Mouse (Mus musculus): ENCODE measurements around the gene Gdf1. TPM values are rescaled to one million over a fixed set of nuclear protein-coding genes. Genes with fewer than 3 reads are reported as not detected.

Gdf1 gene
- polyA plus RNA-seq, 1 experiment from 2014 or later = 3.7 TPM

GRCm38 (mm10) chr8:70332070-70332877 lies 2.7 kb downstream of the Gdf1 start:
- 22% methylated on average over 41 of the region's 41 CpGs for WGBS
- H3K4me2 ChIP-seq (replicated peaks) = no peak overlapping the region; the same call in 1 of the 2 replicates
- H3K4me3 ChIP-seq = no peak overlapping the region

DNA sequence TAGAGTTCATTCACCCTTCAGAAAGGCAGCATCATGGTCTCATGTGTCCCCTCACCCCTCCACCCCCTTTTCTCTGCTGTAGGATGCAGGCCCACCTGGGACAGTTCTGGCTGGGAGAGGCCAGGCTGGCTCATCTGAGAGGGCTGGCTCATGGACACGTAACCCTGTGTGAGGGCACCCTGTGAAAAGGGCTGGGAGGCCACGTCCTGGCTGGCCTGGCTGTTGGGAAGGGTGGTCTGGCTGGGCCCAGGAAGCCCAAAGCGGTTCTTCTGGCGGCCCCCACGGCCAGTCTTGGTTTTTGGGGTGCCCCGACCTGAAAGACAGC lies 3.2 kb downstream of the Gdf1 start:
- WGBS = 98% methylated on average over 6 of the region's 6 CpGs

More at GRCm38 (mm10) chr8:70332070-70332877, 2.7 kb downstream of the Gdf1 start:
- 0 out of 2 replicates have a peak overlapping the region, but pooled peaks have one; percentile 15 for H3K27ac ChIP-seq (replicated peaks)
- peak; percentile 69 for ATAC-seq (ENCODE audit: low FRiP score, low read depth)
- H3K9ac ChIP-seq (replicated peaks) = no peak overlapping the region; the same call in 1 of the 2 replicates
- peaks cover 32% of the 10 kb centered on the region for H3K4me1 ChIP-seq
- peaks cover 30% of the 10 kb centered on the region for H3K27me3 ChIP-seq
- no peaks in the 10 kb centered on the region for H3K9me3 ChIP-seq
- peaks cover 67% of the 10 kb centered on the region for H3K36me3 ChIP-seq

DNA sequence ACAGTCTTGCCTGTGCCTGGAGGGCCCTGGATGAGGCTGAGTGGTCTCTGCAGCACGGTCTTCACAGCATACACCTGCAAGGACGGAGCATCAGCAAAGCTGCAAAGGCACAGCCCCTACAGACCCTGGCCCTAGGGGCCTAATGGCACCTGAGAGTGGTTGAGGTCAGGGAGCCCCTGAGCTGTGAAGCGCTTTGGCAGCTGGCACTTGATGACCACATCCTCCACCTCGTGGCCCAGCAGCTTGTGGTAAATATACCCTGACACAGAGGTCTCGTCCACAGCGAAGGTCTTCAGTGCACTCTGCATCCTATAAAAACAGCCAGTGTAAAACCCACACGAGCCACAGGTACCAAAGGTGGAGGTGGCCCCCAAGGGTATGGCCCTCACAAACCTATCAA lies 9.3 kb downstream of the Gdf1 start:
- peaks cover 97% of the 10 kb centered on the region for H3K36me3 ChIP-seq
- ATAC-seq (ENCODE audit: low FRiP score, low read depth) = no peak
- no peaks in the 10 kb centered on the region for H3K27me3 ChIP-seq
- H3K9ac ChIP-seq (replicated peaks) = no peak overlapping the region
- no peaks in the 10 kb centered on the region for H3K9me3 ChIP-seq
- WGBS = 91% methylated on average over 7 of the region's 7 CpGs
- H3K4me3 ChIP-seq = no peak overlapping the region
- H3K4me2 ChIP-seq (replicated peaks) = no peak overlapping the region
- no peak overlapping the region for H3K27ac ChIP-seq (replicated peaks)
- H3K4me1 ChIP-seq = no peaks in the 10 kb centered on the region

More for the DNA sequence above, 3.2 kb downstream of the Gdf1 start:
- H3K27ac ChIP-seq (replicated peaks) = no peak overlapping the region
- peaks cover 68% of the 10 kb centered on the region for H3K36me3 ChIP-seq
- H3K4me3 ChIP-seq = no peak overlapping the region
- H3K4me1 ChIP-seq = peaks cover 32% of the 10 kb centered on the region
- H3K9ac ChIP-seq (replicated peaks) = no peak overlapping the region
- no peak for ATAC-seq (ENCODE audit: low FRiP score, low read depth)
- H3K9me3 ChIP-seq = no peaks in the 10 kb centered on the region
- H3K27me3 ChIP-seq = peaks cover 30% of the 10 kb centered on the region
- no peak overlapping the region for H3K4me2 ChIP-seq (replicated peaks)

DNA sequence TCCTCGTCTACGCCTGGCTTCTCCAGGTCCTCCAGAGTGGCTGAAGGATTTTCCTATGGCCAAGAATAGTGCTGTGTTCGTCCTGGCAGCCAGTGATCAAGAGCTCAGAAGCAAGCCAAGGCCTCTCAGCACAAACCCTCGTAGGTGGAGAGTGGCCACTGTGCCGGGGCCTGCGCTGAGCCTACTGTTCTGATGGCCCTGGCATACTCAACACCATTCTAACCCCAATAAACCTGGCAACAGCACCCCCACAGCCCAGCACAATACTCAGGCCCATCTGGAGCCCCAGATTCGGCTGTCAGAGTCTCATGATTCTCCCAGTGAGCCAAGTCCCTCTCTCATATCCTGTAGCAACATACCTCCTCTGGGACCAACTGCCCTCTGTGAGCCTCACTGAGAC lies 11.0 kb downstream of the Gdf1 start:
- H3K36me3 ChIP-seq = peaks cover 80% of the 10 kb centered on the region
- no peaks in the 10 kb centered on the region for H3K27me3 ChIP-seq
- H3K4me3 ChIP-seq = no peak overlapping the region
- H3K9me3 ChIP-seq = no peaks in the 10 kb centered on the region
- H3K9ac ChIP-seq (replicated peaks) = no peak overlapping the region
- H3K27ac ChIP-seq (replicated peaks) = no peak overlapping the region
- H3K4me2 ChIP-seq (replicated peaks) = no peak overlapping the region
- no peak for ATAC-seq (ENCODE audit: low FRiP score, low read depth)
- 95% methylated on average over 7 of the region's 7 CpGs for WGBS
- H3K4me1 ChIP-seq = no peaks in the 10 kb centered on the region

DNA sequence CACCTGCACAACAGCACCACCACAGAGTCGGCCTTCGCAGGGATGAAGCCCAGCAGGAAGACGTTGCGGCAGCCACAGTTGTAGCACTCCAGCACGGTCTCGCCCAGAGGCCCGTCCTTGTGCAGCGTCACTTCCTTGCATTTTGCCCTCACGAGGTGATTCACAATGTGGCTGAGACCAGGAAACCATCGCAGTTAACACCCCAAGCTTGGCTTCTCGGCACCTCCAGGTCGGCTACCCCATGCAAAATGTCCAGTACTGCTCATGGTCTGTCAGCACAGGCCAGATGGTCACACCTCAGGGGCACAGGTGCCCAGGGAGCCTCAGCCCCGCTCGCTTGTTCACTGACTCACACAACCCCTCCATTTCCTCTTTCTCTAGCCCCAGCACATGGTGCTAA lies 12.4 kb downstream of the Gdf1 start:
- Histone ChIP-seq H3K9me3 (no peaks in the 10 kb centered on the region), H3K36me3 (peaks cover 70% of the 10 kb centered on the region), H3K27ac (replicated peaks) (no peak overlapping the region), H3K4me1 (no peaks in the 10 kb centered on the region), H3K9ac (replicated peaks) (no peak overlapping the region), H3K4me3 (no peak overlapping the region), H3K4me2 (replicated peaks) (no peak overlapping the region), H3K27me3 (no peaks in the 10 kb centered on the region)
- ATAC-seq (ENCODE audit: low FRiP score, low read depth) = no peak
- 93% methylated on average over 14 of the region's 14 CpGs for WGBS

GRCm38 (mm10) chr8:70343076-70343475 lies 13.5 kb downstream of the Gdf1 start:
- Histone ChIP-seq H3K4me2 (replicated peaks) (no peak overlapping the region), H3K4me1 (0 out of 2 replicates have a peak, but pooled peaks cover under 1% of the 10 kb centered on the region), H3K9ac (replicated peaks) (no peak overlapping the region), H3K27ac (replicated peaks) (no peak overlapping the region), H3K4me3 (no peak overlapping the region), H3K36me3 (peaks cover 59% of the 10 kb centered on the region), H3K9me3 (no peaks in the 10 kb centered on the region), H3K27me3 (no peaks in the 10 kb centered on the region)
- 86% methylated on average over 7 of the region's 7 CpGs for WGBS
- no peak for ATAC-seq (ENCODE audit: low FRiP score, low read depth)

GRCm38 (mm10) chr8:70343696-70344095 lies 14.1 kb downstream of the Gdf1 start:
- peaks cover 6% of the 10 kb centered on the region; the same call in 1 of the 2 replicates for H3K4me1 ChIP-seq
- H3K9ac ChIP-seq (replicated peaks) = no peak overlapping the region
- no peak for ATAC-seq (ENCODE audit: low FRiP score, low read depth)
- no peak overlapping the region for H3K4me2 ChIP-seq (replicated peaks)
- H3K36me3 ChIP-seq = peaks cover 56% of the 10 kb centered on the region
- no peak overlapping the region for H3K4me3 ChIP-seq
- no peak overlapping the region for H3K27ac ChIP-seq (replicated peaks)
- H3K27me3 ChIP-seq = no peaks in the 10 kb centered on the region
- H3K9me3 ChIP-seq = no peaks in the 10 kb centered on the region
- WGBS = 56% methylated on average over 6 of the region's 6 CpGs

DNA sequence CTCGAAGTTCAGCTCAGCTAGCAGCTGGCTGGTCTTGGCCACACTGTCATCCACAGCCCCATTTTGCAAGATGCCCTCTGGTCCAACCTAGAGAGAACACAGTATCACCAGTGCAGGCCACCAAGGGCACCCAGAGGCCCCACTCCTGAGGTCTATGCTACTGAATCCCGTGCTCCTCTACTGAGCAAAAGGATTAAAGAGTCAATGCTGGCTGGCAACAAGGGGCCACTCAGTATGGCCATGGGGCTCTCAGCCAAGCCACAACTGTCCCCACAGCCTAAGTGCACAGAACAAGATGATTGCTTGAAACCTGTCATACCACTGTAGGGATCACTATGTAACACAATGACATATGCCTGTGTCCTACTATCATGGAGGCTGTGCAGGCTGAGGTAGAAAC lies 14.7 kb downstream of the Gdf1 start:
- Histone ChIP-seq H3K27me3 (no peaks in the 10 kb centered on the region), H3K9me3 (no peaks in the 10 kb centered on the region), H3K36me3 (peaks cover 55% of the 10 kb centered on the region), H3K27ac (replicated peaks) (no peak overlapping the region), H3K4me3 (no peak overlapping the region), H3K9ac (replicated peaks) (no peak overlapping the region), H3K4me1 (peaks cover 12% of the 10 kb centered on the region; the same call in 1 of the 2 replicates), H3K4me2 (replicated peaks) (no peak overlapping the region)
- 91% methylated on average over 2 of the region's 2 CpGs for WGBS
- no peak for ATAC-seq (ENCODE audit: low FRiP score, low read depth)

GRCm38 (mm10) chr8:70347443-70347842 lies 17.8 kb downstream of the Gdf1 start:
- Histone ChIP-seq H3K4me2 (replicated peaks) (no peak overlapping the region), H3K36me3 (peaks cover 26% of the 10 kb centered on the region), H3K4me3 (no peak overlapping the region), H3K4me1 (peaks cover 41% of the 10 kb centered on the region), H3K27ac (replicated peaks) (no peak overlapping the region), H3K9ac (replicated peaks) (no peak overlapping the region), H3K9me3 (no peaks in the 10 kb centered on the region), H3K27me3 (no peaks in the 10 kb centered on the region)
- no peak for ATAC-seq (ENCODE audit: low FRiP score, low read depth)
- WGBS = 92% methylated on average over 4 of the region's 4 CpGs

- H3K4me3 ChIP-seq = no peak overlapping the region
- no peak overlapping the region for H3K9ac ChIP-seq (replicated peaks)
- H3K27me3 ChIP-seq = no peaks in the 10 kb centered on the region
- no peak overlapping the region for H3K4me2 ChIP-seq (replicated peaks)
- 75% methylated on average over 1 of the region's 1 CpGs for whole genome bisulfite sequencing
- H3K36me3 ChIP-seq = peaks cover 21% of the 10 kb centered on the region
- H3K9me3 ChIP-seq = no peaks in the 10 kb centered on the region
- peaks cover 41% of the 10 kb centered on the region for H3K4me1 ChIP-seq
- no peak overlapping the region for H3K27ac ChIP-seq (replicated peaks)
- no peak for ATAC-seq (ENCODE audit: low FRiP score, low read depth)
These were observed 18.3 kb downstream of the Gdf1 start for GRCm38 (mm10) chr8:70347860-70348420.

DNA sequence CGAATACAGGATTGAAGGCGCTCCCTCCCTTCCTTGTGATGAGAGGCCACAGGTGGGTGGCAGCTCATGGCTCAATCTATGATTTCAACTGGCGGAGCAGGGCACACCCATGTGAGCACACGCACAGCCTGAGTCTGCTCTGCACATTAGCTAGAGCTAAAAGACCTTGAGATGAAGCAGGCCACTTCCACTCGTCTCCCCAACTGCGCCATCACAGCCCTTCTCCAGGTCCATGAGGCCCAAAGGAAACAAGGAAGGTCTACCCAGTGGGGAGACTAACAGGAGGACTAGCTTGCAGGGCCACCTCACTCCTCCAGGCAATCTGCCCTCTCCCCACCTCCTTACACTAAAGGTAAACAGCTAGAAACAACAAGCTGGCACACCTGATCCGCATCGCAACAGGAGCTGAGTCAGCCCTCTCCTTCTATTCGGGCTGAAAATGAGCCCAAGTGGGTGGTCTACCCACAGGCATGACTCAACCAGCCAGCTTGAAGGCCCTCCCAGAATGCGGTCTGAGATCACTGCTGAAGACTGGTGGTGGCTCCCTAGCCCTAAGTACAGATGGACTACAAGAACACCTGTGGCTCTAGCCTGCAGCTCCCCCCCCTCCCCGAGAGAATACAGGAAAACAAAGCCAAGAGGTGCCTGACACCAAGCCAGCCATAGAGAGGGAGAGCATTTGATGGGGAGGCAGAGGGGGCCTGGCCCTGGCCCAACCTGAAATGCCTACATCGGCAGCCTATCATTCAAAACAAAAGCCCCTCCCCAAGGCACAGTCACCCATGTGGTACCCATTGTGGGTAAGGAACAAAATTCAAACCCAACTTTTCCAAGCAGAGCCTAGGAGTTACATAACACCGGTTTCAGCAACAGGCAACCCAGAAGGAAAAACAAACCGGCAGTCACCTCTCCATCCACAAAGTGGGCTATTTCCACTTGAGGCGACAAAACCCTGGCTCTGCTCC lies 21.7 kb downstream of the Gdf1 start:
- WGBS = 64% methylated on average over 15 of the region's 15 CpGs
- Histone ChIP-seq H3K9ac (replicated peaks) (peak overlapping the region; percentile 96), H3K9me3 (no peaks in the 10 kb centered on the region), H3K27ac (replicated peaks) (no peak overlapping the region; the same call in 1 of the 2 replicates), H3K4me3 (peak overlapping the region; percentile 97), H3K4me1 (peaks cover 47% of the 10 kb centered on the region), H3K27me3 (no peaks in the 10 kb centered on the region), H3K36me3 (peaks cover 11% of the 10 kb centered on the region; the same call in 1 of the 2 replicates), H3K4me2 (replicated peaks) (peak overlapping the region; percentile 99)
- ATAC-seq (ENCODE audit: low FRiP score, low read depth) = no peak
